Mouse (Mus musculus) embryonic fibroblast, embryonic 13.5 days (primary cell): ENCODE measurements around the gene Nup133. TPM values are rescaled to one million over a fixed set of nuclear protein-coding genes. Genes with fewer than 3 reads are reported as not detected.

ENCODE experiments used
- H3K27ac ChIP-seq: 2 replicates; pipeline ENCODE4 v1.5.1; 2012; ENCODE audit warnings: low read length, control low read depth, inconsistent platforms; ENCODE audit not compliant: insufficient read depth
- H3K4me1 ChIP-seq: 2 replicates; pipeline ENCODE4 v1.6.1; 2011; ENCODE audit warnings: low read length; ENCODE audit not compliant: control insufficient read depth, insufficient read depth
- H3K4me3 ChIP-seq: 2 replicates; pipeline ENCODE4 v1.5.1; 2011; ENCODE audit warnings: mild to moderate bottlenecking, control low read depth, low read length; ENCODE audit not compliant: insufficient read depth
- CTCF ChIP-seq: IDR thresholded peaks from 2 replicates; pipeline ENCODE4 v1.5.1; 2011; ENCODE audit warnings: mild to moderate bottlenecking, control low read depth, low read length, moderate library complexity, borderline replicate concordance; ENCODE audit not compliant: insufficient read depth
- POLR2A ChIP-seq: IDR thresholded peaks from 2 replicates; pipeline ENCODE4 v1.6.1; 2011; ENCODE audit warnings: low read depth, mild to moderate bottlenecking, control low read depth, low read length, moderate library complexity
- polyA plus RNA-seq: library from polyadenylated mRNA; stranded (reverse); fragments of >200 nt; gene quantifications from 2 replicates; pipeline ENCODE4 v1.2.4, GENCODE M21; 2011; ENCODE audit warnings: low read depth; ENCODE audit not compliant: missing spikeins, insufficient read length

Nup133 gene
- polyA plus RNA-seq, 1 experiment, result 22.4 TPM

DNA sequence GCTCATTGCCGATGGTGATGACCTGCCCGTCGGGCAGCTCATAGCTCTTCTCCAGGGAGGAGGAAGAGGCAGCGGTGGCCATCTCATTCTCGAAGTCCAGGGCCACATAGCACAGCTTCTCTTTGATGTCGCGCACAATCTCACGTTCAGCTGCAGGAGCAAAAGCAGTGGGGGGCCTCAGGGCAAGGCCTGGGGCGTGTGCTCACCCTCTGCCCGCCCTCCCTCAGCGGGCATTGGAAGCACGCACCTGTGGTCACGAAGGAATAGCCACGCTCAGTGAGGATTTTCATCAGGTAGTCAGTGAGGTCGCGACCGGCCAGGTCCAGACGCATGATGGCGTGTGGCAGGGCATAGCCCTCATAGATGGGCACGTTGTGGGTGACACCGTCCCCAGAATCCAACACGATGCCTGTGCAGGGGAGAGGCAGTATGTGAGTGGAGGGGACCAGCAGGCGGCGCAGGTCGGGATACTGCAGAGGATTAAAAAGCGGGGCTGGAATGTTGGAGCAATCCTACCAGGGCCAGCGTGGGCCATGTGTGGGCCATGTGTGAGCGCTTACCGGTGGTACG is 56.4 kb downstream of the Nup133 start:
- Histone ChIP-seq H3K4me1 (peaks cover 5% of the 10 kb centered on the region), H3K4me3 (no peak overlapping the region), H3K27ac (no peak overlapping the region)
- TF ChIP-seq POLR2A (no peak), CTCF (0 out of 2 replicates have a peak, but pooled peaks have one; percentile 17)

DNA sequence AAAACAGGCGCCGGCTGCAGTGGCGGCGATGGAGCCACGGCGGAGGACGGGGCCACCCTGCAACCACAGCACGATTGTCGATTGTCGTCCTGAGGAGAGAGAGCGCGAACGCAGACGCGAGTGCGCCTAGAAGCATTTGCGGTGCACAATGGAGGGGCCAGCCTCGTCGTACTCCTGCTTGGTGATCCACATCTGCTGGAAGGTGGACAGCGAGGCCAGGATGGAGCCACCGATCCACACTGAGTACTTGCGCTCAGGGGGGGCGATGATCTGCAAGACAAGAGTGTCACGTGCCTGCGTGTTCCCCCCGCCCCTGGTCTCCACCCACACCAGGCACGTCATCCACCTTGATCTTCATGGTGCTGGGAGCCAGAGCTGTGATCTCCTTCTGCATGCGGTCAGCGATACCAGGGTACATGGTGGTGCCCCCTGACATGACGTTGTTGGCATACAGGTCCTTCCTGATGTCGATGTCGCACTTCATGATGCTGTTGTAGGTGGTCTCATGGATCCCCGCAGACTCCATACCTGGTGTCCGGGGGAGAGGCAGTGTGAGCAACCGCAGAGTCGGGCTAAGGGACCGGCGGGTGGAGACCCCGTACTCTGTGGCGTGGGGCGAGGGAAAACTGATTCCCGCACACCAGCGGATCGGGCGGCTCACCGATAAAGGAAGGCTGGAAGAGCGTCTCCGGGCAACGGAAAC is 57.0 kb downstream of the Nup133 start:
- Histone ChIP-seq H3K4me3 (peak overlapping the region; percentile 9; the same call in 1 of the 2 replicates), H3K27ac (no peak overlapping the region), H3K4me1 (peaks cover 5% of the 10 kb centered on the region)
- TF ChIP-seq CTCF (no peak), POLR2A (no peak)

DNA sequence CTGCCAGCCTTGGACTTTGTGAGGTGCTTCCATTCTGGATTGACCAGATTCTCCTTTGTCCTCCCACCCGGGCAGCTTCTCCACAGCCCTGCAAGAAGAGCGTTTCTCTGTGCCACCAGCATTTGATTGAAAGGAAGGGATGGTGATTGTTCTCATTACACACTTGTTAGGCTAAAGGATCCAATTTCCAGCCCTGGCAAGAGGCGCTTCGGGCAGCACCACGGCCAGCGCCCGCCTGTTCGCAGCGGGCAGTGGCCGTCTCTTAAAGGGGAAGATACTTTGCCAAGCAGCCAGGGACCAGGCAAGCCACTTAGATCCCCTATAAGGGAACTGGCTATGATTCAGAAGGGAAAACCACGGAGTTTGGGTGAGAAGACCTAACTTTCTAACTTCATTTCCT is 57.8 kb downstream of the Nup133 start:
- Histone ChIP-seq H3K4me3 (no peak overlapping the region), H3K27ac (no peak overlapping the region), H3K4me1 (peaks cover 5% of the 10 kb centered on the region)
- TF ChIP-seq CTCF (no peak), POLR2A (no peak)

DNA sequence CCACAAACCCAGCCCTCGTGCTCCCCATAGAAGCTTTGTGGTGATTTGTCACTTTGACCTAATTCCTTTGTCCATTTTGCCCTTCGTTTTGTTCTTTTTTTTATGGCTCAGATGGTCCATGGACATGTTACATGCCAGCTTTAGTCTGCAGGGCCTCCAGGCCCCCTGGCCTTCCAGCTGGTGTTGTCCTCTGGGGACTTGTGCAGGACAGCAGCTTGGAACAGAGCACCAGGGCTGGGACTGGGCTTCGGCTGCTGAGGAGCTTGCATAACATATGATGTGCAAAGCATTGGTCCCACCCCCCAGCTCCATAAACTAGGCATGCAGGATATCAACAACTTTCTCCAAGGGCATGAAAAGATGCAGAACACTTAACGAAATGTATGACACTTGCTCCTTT is 59.3 kb downstream of the Nup133 start:
- no peak overlapping the region for H3K4me3 ChIP-seq
- peaks cover 14% of the 10 kb centered on the region for H3K4me1 ChIP-seq
- TF ChIP-seq POLR2A (no peak), CTCF (no peak)
- no peak overlapping the region for H3K27ac ChIP-seq

DNA sequence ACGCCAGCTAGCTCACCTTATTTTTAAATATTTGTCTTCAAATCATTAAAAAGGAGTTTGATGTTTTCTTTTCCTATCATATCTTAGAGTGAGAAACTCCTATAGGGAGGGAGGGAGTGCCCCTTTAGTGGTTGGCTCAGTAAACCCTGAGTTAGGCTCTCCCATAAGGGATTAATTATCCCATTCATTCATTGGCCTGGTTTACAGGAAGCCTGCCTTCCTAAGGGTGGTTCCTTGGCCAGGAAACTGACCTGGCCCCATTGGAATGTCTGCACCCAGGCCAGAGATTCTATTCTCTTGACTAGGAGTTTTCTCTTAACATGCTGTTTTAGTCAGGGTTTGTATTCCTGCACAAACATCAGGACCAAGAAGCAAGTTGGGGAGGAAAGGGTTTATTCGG is 61.1 kb downstream of the Nup133 start:
- H3K27ac ChIP-seq, result peak overlapping the region; percentile 77
- peaks cover 23% of the 10 kb centered on the region for H3K4me1 ChIP-seq
- TF ChIP-seq POLR2A (no peak), CTCF (no peak)
- no peak overlapping the region for H3K4me3 ChIP-seq

DNA sequence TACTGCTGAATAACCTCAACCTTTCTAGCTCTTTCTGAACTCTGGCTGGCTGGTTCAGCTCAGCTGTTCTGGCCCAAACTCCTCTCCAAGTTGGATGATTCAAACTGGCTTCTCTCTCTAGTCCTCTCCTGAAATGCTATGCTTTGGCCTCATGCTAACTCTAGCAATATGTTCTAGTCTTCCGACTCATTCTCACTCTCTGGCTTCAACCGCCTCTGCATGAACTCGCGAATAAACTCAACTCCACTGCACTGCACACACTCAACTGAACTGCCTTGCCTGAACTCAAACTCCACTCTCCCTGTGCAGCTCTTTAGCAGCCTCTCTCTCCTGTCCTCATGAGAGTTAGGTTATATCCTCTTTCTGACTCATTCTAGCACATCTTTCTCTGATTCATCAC is 61.9 kb downstream of the Nup133 start:
- H3K4me3 ChIP-seq, result no peak overlapping the region
- peaks cover 23% of the 10 kb centered on the region for H3K4me1 ChIP-seq
- peak overlapping the region; percentile 77; the same call in 1 of the 2 replicates for H3K27ac ChIP-seq
- no peak for TF ChIP-seq CTCF
- no peak for TF ChIP-seq POLR2A

DNA sequence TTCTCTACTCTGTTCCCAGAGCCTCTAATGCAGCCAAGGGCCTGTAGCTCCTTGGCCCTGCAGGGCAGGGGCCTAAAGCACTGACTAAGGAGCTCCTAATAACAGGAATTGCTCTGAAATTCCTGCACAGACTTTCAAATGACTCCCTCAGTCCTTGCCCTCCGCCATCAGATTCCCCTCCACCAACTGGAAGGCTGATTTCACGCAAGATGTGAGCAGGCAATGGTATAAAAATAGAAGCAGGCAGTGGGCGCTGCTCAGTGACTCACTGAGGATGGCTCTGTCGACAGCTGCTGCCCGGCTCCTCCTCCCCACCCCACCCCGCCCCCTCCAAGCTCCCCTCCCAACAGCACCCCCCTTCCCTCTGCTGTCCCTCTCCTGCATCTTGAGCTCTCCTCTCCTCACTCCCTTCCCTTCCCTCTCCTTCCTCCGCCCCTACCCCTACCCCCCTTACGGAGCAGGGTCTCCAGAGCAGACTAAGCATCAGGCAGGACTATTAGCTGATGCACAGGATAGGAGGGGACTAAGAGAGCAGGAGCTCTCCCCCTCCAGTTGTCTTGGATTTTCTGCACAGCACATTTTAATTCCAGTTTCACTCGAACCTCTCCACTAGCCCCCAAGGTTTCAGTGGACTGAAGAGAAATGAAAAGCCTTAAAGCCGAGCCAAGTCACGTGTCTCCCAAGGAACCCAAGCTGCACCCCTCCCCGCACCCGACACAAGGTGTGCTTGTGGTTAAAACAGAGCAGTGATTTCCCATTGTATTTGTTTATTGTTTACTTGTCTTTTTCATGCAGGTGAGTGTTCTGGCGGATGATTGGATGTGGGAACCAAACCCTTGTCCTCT is 64.1 kb downstream of the Nup133 start:
- H3K27ac ChIP-seq, result peak overlapping the region; percentile 90
- peaks cover 23% of the 10 kb centered on the region for H3K4me1 ChIP-seq

DNA sequence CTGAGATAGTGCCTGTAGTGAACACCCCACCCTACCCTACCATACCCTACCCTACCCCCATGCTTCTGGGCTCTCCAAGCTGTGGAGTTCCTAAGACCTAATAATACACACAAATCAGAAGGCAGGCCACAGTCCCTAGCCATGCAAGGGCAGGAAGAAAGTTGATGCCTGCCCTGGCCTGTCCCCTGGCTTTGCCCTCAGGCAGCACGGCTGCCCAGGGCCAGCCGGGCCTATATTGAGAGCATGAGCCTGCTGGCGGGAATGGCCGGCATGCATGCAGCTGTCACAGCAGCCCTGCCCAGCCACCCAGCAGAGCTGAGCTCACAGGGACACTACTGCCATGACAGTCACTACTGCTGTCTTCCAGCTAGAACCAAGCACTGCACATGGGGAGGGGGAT is 66.0 kb downstream of the Nup133 start:
- H3K4me3 ChIP-seq, result no peak overlapping the region
- H3K4me1 ChIP-seq, result peaks cover 18% of the 10 kb centered on the region
- H3K27ac ChIP-seq, result no peak overlapping the region
- TF ChIP-seq CTCF (no peak), POLR2A (no peak)

More for the DNA sequence above, 64.1 kb downstream of the Nup133 start:
- TF ChIP-seq POLR2A (no peak; the same call in 1 of the 2 replicates), CTCF (no peak)
- no peak overlapping the region for H3K4me3 ChIP-seq

DNA sequence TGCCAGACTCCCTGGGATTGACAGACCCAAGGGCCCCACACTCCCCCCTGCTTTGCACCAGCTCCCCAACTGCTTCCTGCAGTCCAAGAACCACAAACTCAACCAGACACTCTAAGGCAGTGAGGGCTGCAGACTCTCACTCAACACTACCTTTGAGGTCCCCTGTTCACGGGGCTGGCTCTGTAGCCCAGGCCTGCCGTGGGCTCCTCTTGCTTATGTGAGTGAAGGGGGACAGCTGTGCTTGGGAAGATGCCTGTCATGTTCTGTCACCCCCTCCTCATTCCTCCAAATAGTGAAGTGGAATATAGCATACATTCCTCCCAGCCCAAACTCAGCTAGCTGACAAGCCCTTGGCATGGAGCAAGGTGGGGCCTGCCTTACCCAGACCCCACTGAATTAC is 66.7 kb downstream of the Nup133 start:
- TF ChIP-seq POLR2A, result no peak
- no peak for TF ChIP-seq CTCF
- no peak overlapping the region for H3K27ac ChIP-seq
- peaks cover 18% of the 10 kb centered on the region for H3K4me1 ChIP-seq
- H3K4me3 ChIP-seq, result no peak overlapping the region
